Mouse (Mus musculus) embryonic facial prominence, embryonic 14.5 days (tissue): ENCODE results near the gene Dnaja3. TPM values are rescaled to one million over a fixed set of nuclear protein-coding genes. Genes with fewer than 3 reads are reported as not detected.
A peak's percentile ranks its signal among the peaks of the same experiment; 100 is the strongest.

ENCODE experiments used
- ATAC-seq: fragments of 200-750 bp; cut with Nextera tagmentation; 2 replicates; pipeline ENCODE4 v1.8.0; 2017; ENCODE audit warnings: low read depth, moderate number of reproducible peaks, moderate TSS enrichment
- DNase-seq: peaks from one replicate; pipeline ENCODE4 v3.0.0-alpha.2; 2015; ENCODE audit warnings: low spot score
- H3K27ac ChIP-seq: fragments of 300-500 bp; sonication (generic); replicated peaks from 2 replicates; pipeline ENCODE4 v1.5.1; 2014; ENCODE audit warnings: low read depth, mild to moderate bottlenecking, low read length, moderate library complexity
- H3K27me3 ChIP-seq: fragments of 300-500 bp; sonication (generic); replicated peaks from 2 replicates; pipeline ENCODE4 v1.6.1; 2014; ENCODE audit warnings: low read length; ENCODE audit not compliant: control insufficient read depth, insufficient read depth
- H3K36me3 ChIP-seq: fragments of 300-500 bp; sonication (generic); 2 replicates; pipeline ENCODE4 v1.6.1; 2014; ENCODE audit warnings: low read length, mixed read lengths; ENCODE audit not compliant: control insufficient read depth, insufficient read depth
- H3K4me1 ChIP-seq: fragments of 300-500 bp; sonication (generic); 2 replicates; pipeline ENCODE4 v1.6.1; 2014; ENCODE audit warnings: antibody characterized with exemption, low read length; ENCODE audit not compliant: control insufficient read depth, insufficient read depth
- H3K4me2 ChIP-seq: fragments of 300-500 bp; sonication (generic); 2 replicates; pipeline ENCODE4 v1.6.1; 2014; ENCODE audit warnings: low read depth, mild to moderate bottlenecking, low read length, moderate library complexity, mixed read lengths
- H3K4me3 ChIP-seq: fragments of 300-500 bp; sonication (generic); 2 replicates; pipeline ENCODE4 v1.5.1; 2014; ENCODE audit warnings: low read depth, mild to moderate bottlenecking, low read length
- H3K9ac ChIP-seq: fragments of 300-500 bp; sonication (generic); 2 replicates; pipeline ENCODE4 v1.6.1; 2014; ENCODE audit warnings: low read depth, mild to moderate bottlenecking, low read length, moderate library complexity, mixed read lengths
- H3K9me3 ChIP-seq: fragments of 300-500 bp; sonication (generic); 2 replicates; pipeline ENCODE4 v1.6.1; 2016; ENCODE audit warnings: low read length; ENCODE audit not compliant: control insufficient read depth
- WGBS: fragments of 180-500 bp; shearing (Covaris S2); extraction: QIAGEN DNeasy Blood & Tissue Kit; methylation state at CpG from one replicate; pipeline ENCODE4 v1.1.7; 2014; 5-methylcytosine and 5-hydroxymethylcytosine counted together
- polyA plus RNA-seq: library from polyadenylated mRNA; unstranded; fragments of >200 nt; fragmentation: Nextera tagmentation; extraction: Ambion mirVana; gene quantifications from 2 replicates; pipeline ENCODE4 v1.2.1, GENCODE M21; 2014

Gene Dnaja3
- polyA plus RNA-seq, 1 experiment from 2014 or later: 57.7 TPM

DNA sequence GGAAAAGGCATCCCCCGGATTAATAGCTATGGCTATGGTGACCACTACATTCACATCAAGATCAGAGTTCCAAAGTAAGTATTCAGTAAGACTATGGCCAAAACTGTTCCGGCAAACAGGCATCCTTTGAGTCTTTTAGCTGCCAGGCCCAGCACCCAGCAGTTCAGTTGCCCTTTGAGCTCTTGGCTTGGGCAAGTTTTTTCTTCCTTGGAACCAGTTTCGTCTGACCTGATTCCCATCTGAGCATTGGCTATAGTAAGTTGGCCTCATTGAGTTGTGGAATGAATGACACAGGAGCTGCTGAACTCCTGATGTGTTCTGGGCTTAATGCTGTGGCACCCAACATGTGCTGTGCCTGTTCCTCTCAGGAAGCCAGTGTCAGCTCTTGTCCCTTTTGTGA is 61.4 kb downstream of the Dnaja3 start:
- Histone ChIP-seq H3K9me3 (no peaks in the 10 kb centered on the region), H3K27ac (no peak overlapping the region), H3K4me1 (no peaks in the 10 kb centered on the region), H3K27me3 (no peaks in the 10 kb centered on the region), H3K36me3 (peaks cover 99% of the 10 kb centered on the region), H3K4me3 (no peak overlapping the region), H3K4me2 (no peak overlapping the region), H3K9ac (no peak overlapping the region)
- no peak for ATAC-seq
- no peak for DNase-seq
- 92% methylated on average over 3 of the region's 3 CpGs for WGBS

GRCm38 (mm10) chr16:4702646-4703045 is 62.9 kb downstream of the Dnaja3 start:
- H3K9me3 ChIP-seq: no peaks in the 10 kb centered on the region
- H3K4me3 ChIP-seq: no peak overlapping the region
- H3K4me2 ChIP-seq: no peak overlapping the region
- H3K9ac ChIP-seq: no peak overlapping the region
- no peaks in the 10 kb centered on the region for H3K4me1 ChIP-seq
- H3K36me3 ChIP-seq: peaks cover 99% of the 10 kb centered on the region
- no peaks in the 10 kb centered on the region for H3K27me3 ChIP-seq
- no peak overlapping the region for H3K27ac ChIP-seq
- 25% methylated on average over 1 of the region's 1 CpGs for WGBS
- no peak for DNase-seq
- no peak for ATAC-seq

DNA sequence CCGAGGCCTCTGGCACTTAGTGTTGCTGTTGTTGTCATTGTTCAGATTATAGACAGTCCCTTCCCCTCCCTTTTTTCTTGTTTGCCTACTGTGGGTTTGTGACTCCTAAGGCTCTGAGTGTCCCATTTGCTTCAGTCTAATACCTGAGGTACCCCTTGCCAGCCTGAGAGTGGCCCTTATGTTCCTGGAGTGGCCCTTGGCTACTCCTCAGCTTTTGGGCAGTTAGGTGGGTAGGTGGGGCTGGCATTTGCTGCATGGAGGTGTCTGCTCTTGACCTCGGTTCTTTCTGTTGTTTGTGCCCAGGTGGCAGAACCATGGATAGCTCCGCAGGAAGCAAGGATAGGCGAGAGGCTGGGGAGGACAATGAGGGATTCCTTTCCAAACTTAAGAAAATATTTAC is 65.8 kb downstream of the Dnaja3 start:
- Histone ChIP-seq H3K27ac (no peak overlapping the region), H3K36me3 (peaks cover 93% of the 10 kb centered on the region), H3K27me3 (no peaks in the 10 kb centered on the region), H3K4me2 (no peak overlapping the region), H3K4me3 (no peak overlapping the region), H3K9me3 (no peaks in the 10 kb centered on the region), H3K9ac (no peak overlapping the region), H3K4me1 (no peaks in the 10 kb centered on the region)
- no peak for ATAC-seq
- DNase-seq: no peak
- 68% methylated on average over 4 of the region's 4 CpGs for WGBS

GRCm38 (mm10) chr16:4711173-4711572 is 71.4 kb downstream of the Dnaja3 start:
- Histone ChIP-seq H3K27me3 (no peaks in the 10 kb centered on the region), H3K4me3 (no peak overlapping the region), H3K9me3 (no peaks in the 10 kb centered on the region), H3K9ac (no peak overlapping the region), H3K4me2 (no peak overlapping the region), H3K27ac (no peak overlapping the region), H3K36me3 (peaks cover 86% of the 10 kb centered on the region), H3K4me1 (no peaks in the 10 kb centered on the region)
- ATAC-seq: no peak
- no peak for DNase-seq
- WGBS: 94% methylated on average over 4 of the region's 4 CpGs

- no peaks in the 10 kb centered on the region for H3K9me3 ChIP-seq
- H3K9ac ChIP-seq: no peak overlapping the region
- H3K36me3 ChIP-seq: peaks cover 57% of the 10 kb centered on the region
- no peak overlapping the region for H3K4me2 ChIP-seq
- DNase-seq: no peak
- ATAC-seq: no peak
- H3K4me3 ChIP-seq: no peak overlapping the region
- no peaks in the 10 kb centered on the region for H3K4me1 ChIP-seq
- H3K27me3 ChIP-seq: no peaks in the 10 kb centered on the region
- no peak overlapping the region for H3K27ac ChIP-seq
- 93% methylated on average over 17 of the region's 17 CpGs for WGBS
Observed at GRCm38 (mm10) chr16:4713861-4714710, 74.3 kb downstream of the Dnaja3 start.

DNA sequence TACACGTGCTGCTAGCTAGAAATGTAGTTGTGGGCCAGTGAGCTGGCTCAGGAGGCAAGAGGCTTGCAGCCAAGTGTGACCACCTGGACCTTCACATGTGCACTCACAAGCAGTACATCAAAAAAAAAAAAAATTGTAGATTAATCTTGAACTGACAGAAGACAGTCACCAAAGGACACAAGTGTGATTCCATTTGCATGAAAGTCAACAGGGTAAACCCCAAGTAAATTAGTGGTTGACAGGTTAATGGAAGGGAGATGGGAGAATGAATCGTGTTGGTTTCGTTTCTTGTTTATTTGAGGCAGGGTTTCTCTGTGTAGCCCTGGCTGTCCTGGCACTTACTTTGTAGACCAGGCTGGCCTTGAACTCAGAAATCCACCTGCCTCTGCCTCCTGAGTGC is 78.1 kb downstream of the Dnaja3 start:
- Histone ChIP-seq H3K4me1 (no peaks in the 10 kb centered on the region), H3K9me3 (no peaks in the 10 kb centered on the region), H3K27me3 (no peaks in the 10 kb centered on the region), H3K27ac (no peak overlapping the region), H3K36me3 (peaks cover 25% of the 10 kb centered on the region; the same call in 1 of the 2 replicates), H3K4me3 (peak overlapping the region; percentile 62), H3K4me2 (peak overlapping the region; percentile 74), H3K9ac (peak overlapping the region; percentile 80; the same call in 1 of the 2 replicates)
- ATAC-seq: no peak
- 64% methylated on average over 3 of the region's 3 CpGs for WGBS
- no peak for DNase-seq

- H3K4me1 ChIP-seq: no peaks in the 10 kb centered on the region
- ATAC-seq (peak; percentile 88), DNase-seq (peak; percentile 88)
- H3K9me3 ChIP-seq: no peaks in the 10 kb centered on the region
- 22% methylated on average over 31 of the region's 33 CpGs for WGBS
- peaks cover 14% of the 10 kb centered on the region; the same call in 1 of the 2 replicates for H3K36me3 ChIP-seq
- peak within 1 kb of the TSS; percentile 74 for H3K4me2 ChIP-seq
- H3K9ac ChIP-seq: peak within 1 kb of the TSS; percentile 80
- peak within 1 kb of the TSS; percentile 62 for H3K4me3 ChIP-seq
- H3K27me3 ChIP-seq: no peaks in the 10 kb centered on the region
- H3K27ac ChIP-seq: peak within 1 kb of the TSS; percentile 73
Observed at GRCm38 (mm10) chr16:4718753-4719518, 79.1 kb downstream of the Dnaja3 start, which contains the start of gene Nmral1. Nmral1 (minus strand) TSS chr16:4719356.

- WGBS: 69% methylated on average over 7 of the region's 7 CpGs
- Histone ChIP-seq H3K27ac (no peak overlapping the region), H3K9me3 (no peaks in the 10 kb centered on the region), H3K4me2 (no peak overlapping the region), H3K9ac (no peak overlapping the region), H3K27me3 (no peaks in the 10 kb centered on the region), H3K36me3 (no peaks in the 10 kb centered on the region), H3K4me3 (no peak overlapping the region), H3K4me1 (no peaks in the 10 kb centered on the region)
- no peak for ATAC-seq
- peak; percentile 12 for DNase-seq
Observed at GRCm38 (mm10) chr16:4722128-4722914, 82.5 kb downstream of the Dnaja3 start.
